Mouse (Mus musculus): ENCODE results near the gene Fam196b. TPM values are rescaled to one million over a fixed set of nuclear protein-coding genes. Genes with fewer than 3 reads are reported as not detected.
A peak's percentile ranks its signal among the peaks of the same experiment; 100 is the strongest.

Gene Fam196b
- 1 to 10 TPM; 1.7 to 1.9 TPM for total RNA-seq (2021)

GRCm38 (mm10) chr11:34314534-34315379 lies at the start of gene Fam196b:
Gene Fam196b (plus strand): TSS chr11:34314822.
- peak; percentile 52 to 67 for DNase-seq (ENCODE audit: low spot score in 2 of 2)
- intact Hi-C loops (cut with DNase I) = loop anchor here (2.0 to 10.0 kb wide), 4 partner anchors 78 to 480 kb away; no protein-coding TSS in a partner anchor

GRCm38 (mm10) chr11:34272016-34272415 lies 42.6 kb upstream of the Fam196b start:
- intact Hi-C loops (cut with DNase I) = no loop called here
- peak in 1 of 2 experiments; percentile 36 for DNase-seq (ENCODE audit: low spot score in 2 of 2)

- intact Hi-C loops (cut with DNase I) = no loop called here
- no peak for DNase-seq (ENCODE audit: low spot score in 2 of 2)
These were observed 38.7 kb upstream of the Fam196b start for GRCm38 (mm10) chr11:34275941-34276340.

GRCm38 (mm10) chr11:34276363-34277046 lies 38.1 kb upstream of the Fam196b start:
- peak in 1 of 2 experiments; percentile 8 for DNase-seq (ENCODE audit: low spot score in 2 of 2)
- intact Hi-C loops (cut with DNase I) = no loop called here

GRCm38 (mm10) chr11:34277047-34277445 lies 37.6 kb upstream of the Fam196b start:
- DNase-seq (ENCODE audit: low spot score in 2 of 2) = no peak
- intact Hi-C loops (cut with DNase I) = no loop called here

- intact Hi-C loops (cut with DNase I) = no loop called here
- DNase-seq (ENCODE audit: low spot score in 2 of 2) = no peak
These were observed 30.4 kb upstream of the Fam196b start for GRCm38 (mm10) chr11:34284124-34284808.

GRCm38 (mm10) chr11:34290265-34290664 lies 24.4 kb upstream of the Fam196b start:
- intact Hi-C loops (cut with DNase I) = no loop called here
- DNase-seq (ENCODE audit: low spot score in 2 of 2) = no peak

- intact Hi-C loops (cut with DNase I) = no loop called here
- DNase-seq (ENCODE audit: low spot score in 2 of 2) = no peak
These were observed 23.9 kb upstream of the Fam196b start for GRCm38 (mm10) chr11:34290708-34291107.

GRCm38 (mm10) chr11:34291304-34291703 lies 23.3 kb upstream of the Fam196b start:
- no peak for DNase-seq (ENCODE audit: low spot score in 2 of 2)
- intact Hi-C loops (cut with DNase I) = no loop called here

GRCm38 (mm10) chr11:34297698-34298378 lies 16.8 kb upstream of the Fam196b start:
- intact Hi-C loops (cut with DNase I) = no loop called here

GRCm38 (mm10) chr11:34299550-34299949 lies 15.1 kb upstream of the Fam196b start:
- DNase-seq (ENCODE audit: low spot score in 2 of 2) = no peak
- intact Hi-C loops (cut with DNase I) = no loop called here

More at GRCm38 (mm10) chr11:34297698-34298378, 16.8 kb upstream of the Fam196b start:
- DNase-seq (ENCODE audit: low spot score in 2 of 2) = no peak

GRCm38 (mm10) chr11:34300064-34300463 lies 14.6 kb upstream of the Fam196b start:
- intact Hi-C loops (cut with DNase I) = no loop called here
- no peak for DNase-seq (ENCODE audit: low spot score in 2 of 2)

GRCm38 (mm10) chr11:34306231-34306630 lies 8.4 kb upstream of the Fam196b start:
- intact Hi-C loops (cut with DNase I) = no loop called here
- no peak for DNase-seq (ENCODE audit: low spot score in 2 of 2)

- DNase-seq (ENCODE audit: low spot score in 2 of 2) = no peak
- intact Hi-C loops (cut with DNase I) = no loop called here
These were observed 5.9 kb upstream of the Fam196b start for GRCm38 (mm10) chr11:34308731-34309130.

- intact Hi-C loops (cut with DNase I) = no loop called here
These were observed 5.3 kb upstream of the Fam196b start for GRCm38 (mm10) chr11:34309360-34309759.

GRCm38 (mm10) chr11:34311717-34312116 lies 2.9 kb upstream of the Fam196b start:
- intact Hi-C loops (cut with DNase I) = loop anchor here (10.0 kb wide), 1 partner anchor 483 kb away; no protein-coding TSS in a partner anchor
- DNase-seq (ENCODE audit: low spot score in 2 of 2) = no peak

More at GRCm38 (mm10) chr11:34309360-34309759, 5.3 kb upstream of the Fam196b start:
- no peak for DNase-seq (ENCODE audit: low spot score in 2 of 2)

GRCm38 (mm10) chr11:34312208-34312607 lies 2.4 kb upstream of the Fam196b start:
- intact Hi-C loops (cut with DNase I) = loop anchor here (10.0 kb wide), 1 partner anchor 483 kb away; no protein-coding TSS in a partner anchor

GRCm38 (mm10) chr11:34315383-34315782 lies 761 bp downstream of the Fam196b start:
- DNase-seq (ENCODE audit: low spot score in 2 of 2) = no peak
- intact Hi-C loops (cut with DNase I) = loop anchor here (2.0 to 10.0 kb wide), 4 partner anchors 79 to 479 kb away; no protein-coding TSS in a partner anchor

More at GRCm38 (mm10) chr11:34312208-34312607, 2.4 kb upstream of the Fam196b start:
- DNase-seq (ENCODE audit: low spot score in 2 of 2) = no peak

- intact Hi-C loops (cut with DNase I) = loop anchor here (5.0 to 10.0 kb wide), 2 partner anchors 106 to 479 kb away; no protein-coding TSS in a partner anchor
- DNase-seq (ENCODE audit: low spot score in 2 of 2) = peak; percentile 5 to 18
These were observed 1.6 kb downstream of the Fam196b start for GRCm38 (mm10) chr11:34316176-34316575.

All from left cerebral cortex, postnatal 25 days (tissue).